Mouse (Mus musculus): ENCODE measurements at regions not wholly inside any gene's neighbourhood (a gene's known extent, or its start where the extent isn't known, plus 50 kb on each side); places are given as distances from the start of the nearest gene placed in this dataset.

- no peak for ATAC-seq (ENCODE audit: insufficient number of reproducible peaks, insufficient read depth, low FRiP score, low read depth)
- 78% methylated on average over 5 of the region's 5 CpGs for WGBS
- no peak overlapping the region for H3K4me2 ChIP-seq (ENCODE audit: low read length)
These were observed 121.4 kb downstream of the CK137956 start for GRCm38 (mm10) chr4:127849306-127849705.

GRCm38 (mm10) chr4:127846321-127846720, 124.4 kb downstream of the CK137956 start:
- Histone ChIP-seq H3K4me2 (ENCODE audit: low read length) (no peak overlapping the region), H3K27me3 (ENCODE audit: control insufficient read depth, insufficient read depth, low read length) (no peaks in the 10 kb centered on the region), H3K36me3 (ENCODE audit: control insufficient read depth, insufficient read depth, low read length) (no peaks in the 10 kb centered on the region), H3K4me3 (ENCODE audit: control insufficient read depth in 1 of 2, insufficient read depth in 1 of 2, low read depth in 1 of 2, low read length in 2 of 2) (no peak overlapping the region), H3K9me3 (ENCODE audit: control insufficient read depth, low read length) (no peaks in the 10 kb centered on the region), H3K27ac (replicated peaks in 1 of 2; ENCODE audit: control insufficient read depth in 1 of 2, insufficient read depth in 1 of 2, low read depth in 2 of 2, low read length in 2 of 2) (no peak overlapping the region), H3K4me1 (ENCODE audit: control insufficient read depth in 2 of 2, insufficient read depth in 2 of 2, low read length in 2 of 2) (no peaks in the 10 kb centered on the region), H3K9ac (ENCODE audit: low read length) (no peak overlapping the region)
- no peak for ATAC-seq (ENCODE audit: insufficient number of reproducible peaks, insufficient read depth, low FRiP score, low read depth)
- WGBS: 53% methylated on average over 3 of the region's 3 CpGs

More at GRCm38 (mm10) chr4:127849306-127849705, 121.4 kb downstream of the CK137956 start:
- Histone ChIP-seq H3K9me3 (ENCODE audit: control insufficient read depth, low read length) (0 out of 2 replicates have a peak, but pooled peaks cover 3% of the 10 kb centered on the region), H3K4me1 (ENCODE audit: control insufficient read depth in 2 of 2, insufficient read depth in 2 of 2, low read length in 2 of 2) (no peaks in the 10 kb centered on the region), H3K9ac (ENCODE audit: low read length) (no peak overlapping the region), H3K36me3 (ENCODE audit: control insufficient read depth, insufficient read depth, low read length) (no peaks in the 10 kb centered on the region), H3K27me3 (ENCODE audit: control insufficient read depth, insufficient read depth, low read length) (no peaks in the 10 kb centered on the region), H3K27ac (replicated peaks in 1 of 2; ENCODE audit: control insufficient read depth in 1 of 2, insufficient read depth in 1 of 2, low read depth in 2 of 2, low read length in 2 of 2) (no peak overlapping the region), H3K4me3 (ENCODE audit: control insufficient read depth in 1 of 2, insufficient read depth in 1 of 2, low read depth in 1 of 2, low read length in 2 of 2) (no peak overlapping the region)

DNA sequence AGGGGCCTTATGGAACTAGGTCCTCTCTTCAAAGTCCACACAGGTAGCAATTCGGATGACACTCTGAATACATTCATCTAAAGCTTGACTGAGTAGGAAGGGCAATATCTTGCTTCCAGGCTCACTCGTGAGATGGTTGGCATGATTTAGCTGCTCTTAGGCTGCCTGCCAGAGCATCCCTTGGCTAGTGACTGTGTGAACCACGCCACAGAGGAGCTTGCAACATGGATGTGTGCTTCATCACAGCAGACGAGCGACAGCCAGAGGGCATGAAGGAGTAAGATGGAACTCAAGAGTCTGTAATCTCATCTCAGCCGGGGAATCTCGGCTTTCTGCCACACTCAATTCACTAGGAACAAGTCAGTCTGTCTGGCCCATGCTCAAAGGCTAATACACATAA, 127.3 kb downstream of the CK137956 start:
- H3K4me1 ChIP-seq (ENCODE audit: control insufficient read depth in 2 of 2, insufficient read depth in 2 of 2, low read length in 2 of 2): no peaks in the 10 kb centered on the region
- WGBS: 65% methylated on average over 7 of the region's 7 CpGs
- no peaks in the 10 kb centered on the region for H3K27me3 ChIP-seq (ENCODE audit: control insufficient read depth, insufficient read depth, low read length)
- H3K9me3 ChIP-seq (ENCODE audit: control insufficient read depth, low read length): no peaks in the 10 kb centered on the region
- H3K4me2 ChIP-seq (ENCODE audit: low read length): no peak overlapping the region
- no peaks in the 10 kb centered on the region for H3K36me3 ChIP-seq (ENCODE audit: control insufficient read depth, insufficient read depth, low read length)
- no peak for ATAC-seq (ENCODE audit: insufficient number of reproducible peaks, insufficient read depth, low FRiP score, low read depth)
- no peak overlapping the region for H3K27ac ChIP-seq (replicated peaks in 1 of 2; ENCODE audit: control insufficient read depth in 1 of 2, insufficient read depth in 1 of 2, low read depth in 2 of 2, low read length in 2 of 2)
- no peak overlapping the region for H3K9ac ChIP-seq (ENCODE audit: low read length)
- H3K4me3 ChIP-seq (ENCODE audit: control insufficient read depth in 1 of 2, insufficient read depth in 1 of 2, low read depth in 1 of 2, low read length in 2 of 2): no peak overlapping the region

- H3K9me3 ChIP-seq (ENCODE audit: control insufficient read depth, low read length): no peaks in the 10 kb centered on the region
- H3K27me3 ChIP-seq (ENCODE audit: control insufficient read depth, insufficient read depth, low read length): no peaks in the 10 kb centered on the region
- WGBS: 76% methylated on average over 6 of the region's 6 CpGs
- no peak for ATAC-seq (ENCODE audit: insufficient number of reproducible peaks, insufficient read depth, low FRiP score, low read depth)
- no peaks in the 10 kb centered on the region for H3K36me3 ChIP-seq (ENCODE audit: control insufficient read depth, insufficient read depth, low read length)
- no peak overlapping the region for H3K9ac ChIP-seq (ENCODE audit: low read length)
- no peak overlapping the region for H3K4me2 ChIP-seq (ENCODE audit: low read length)
- H3K27ac ChIP-seq (replicated peaks in 1 of 2; ENCODE audit: control insufficient read depth in 1 of 2, insufficient read depth in 1 of 2, low read depth in 2 of 2, low read length in 2 of 2): no peak overlapping the region
- H3K4me3 ChIP-seq (ENCODE audit: control insufficient read depth in 1 of 2, insufficient read depth in 1 of 2, low read depth in 1 of 2, low read length in 2 of 2): no peak overlapping the region
- no peaks in the 10 kb centered on the region for H3K4me1 ChIP-seq (ENCODE audit: control insufficient read depth in 2 of 2, insufficient read depth in 2 of 2, low read length in 2 of 2)
These were observed 137.1 kb downstream of the CK137956 start for GRCm38 (mm10) chr4:127833668-127834067.

- Histone ChIP-seq H3K4me2 (ENCODE audit: low read length) (no peak overlapping the region), H3K27me3 (ENCODE audit: control insufficient read depth, insufficient read depth, low read length) (no peaks in the 10 kb centered on the region), H3K36me3 (ENCODE audit: control insufficient read depth, insufficient read depth, low read length) (no peaks in the 10 kb centered on the region), H3K4me1 (ENCODE audit: control insufficient read depth in 2 of 2, insufficient read depth in 2 of 2, low read length in 2 of 2) (no peaks in the 10 kb centered on the region), H3K4me3 (ENCODE audit: control insufficient read depth in 1 of 2, insufficient read depth in 1 of 2, low read depth in 1 of 2, low read length in 2 of 2) (no peak overlapping the region), H3K9ac (ENCODE audit: low read length) (no peak overlapping the region), H3K27ac (replicated peaks in 1 of 2; ENCODE audit: control insufficient read depth in 1 of 2, insufficient read depth in 1 of 2, low read depth in 2 of 2, low read length in 2 of 2) (no peak overlapping the region), H3K9me3 (ENCODE audit: control insufficient read depth, low read length) (no peaks in the 10 kb centered on the region)
- WGBS: 80% methylated on average over 8 of the region's 8 CpGs
- ATAC-seq (ENCODE audit: insufficient number of reproducible peaks, insufficient read depth, low FRiP score, low read depth): no peak
These were observed 143.8 kb downstream of the CK137956 start for GRCm38 (mm10) chr4:127826988-127827387.

- 73% methylated on average over 8 of the region's 8 CpGs for WGBS
- Histone ChIP-seq H3K9ac (ENCODE audit: low read length) (no peak overlapping the region), H3K36me3 (ENCODE audit: control insufficient read depth, insufficient read depth, low read length) (no peaks in the 10 kb centered on the region), H3K4me2 (ENCODE audit: low read length) (no peak overlapping the region), H3K27me3 (ENCODE audit: control insufficient read depth, insufficient read depth, low read length) (no peaks in the 10 kb centered on the region), H3K27ac (replicated peaks in 1 of 2; ENCODE audit: control insufficient read depth in 1 of 2, insufficient read depth in 1 of 2, low read depth in 2 of 2, low read length in 2 of 2) (no peak overlapping the region), H3K9me3 (ENCODE audit: control insufficient read depth, low read length) (peaks cover 4% of the 10 kb centered on the region; the same call in 1 of the 2 replicates), H3K4me1 (ENCODE audit: control insufficient read depth in 2 of 2, insufficient read depth in 2 of 2, low read length in 2 of 2) (no peaks in the 10 kb centered on the region), H3K4me3 (ENCODE audit: control insufficient read depth in 1 of 2, insufficient read depth in 1 of 2, low read depth in 1 of 2, low read length in 2 of 2) (no peak overlapping the region)
- no peak for ATAC-seq (ENCODE audit: insufficient number of reproducible peaks, insufficient read depth, low FRiP score, low read depth)
These were observed 151.2 kb downstream of the CK137956 start for GRCm38 (mm10) chr4:127819501-127819900.

DNA sequence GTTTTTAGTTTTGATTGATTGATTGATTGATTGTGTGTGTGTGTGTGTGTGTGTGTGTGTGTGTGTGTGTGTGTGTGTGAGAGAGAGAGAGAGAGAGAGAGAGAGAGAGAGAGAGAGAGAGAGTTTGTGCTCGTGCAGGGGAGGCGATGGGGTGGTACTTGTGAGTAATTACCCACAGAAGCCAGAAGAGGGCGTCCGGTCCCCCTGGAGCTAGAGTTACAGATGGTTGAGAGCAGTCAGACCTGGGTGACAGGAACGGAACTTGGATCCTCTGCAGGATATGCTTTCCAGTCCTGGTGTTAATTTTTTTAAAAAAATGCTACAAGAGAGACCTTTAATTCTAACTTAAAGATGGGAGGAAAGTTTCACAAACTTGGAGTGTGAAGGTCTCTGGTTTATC, 151.7 kb downstream of the CK137956 start:
- H3K36me3 ChIP-seq (ENCODE audit: control insufficient read depth, insufficient read depth, low read length): no peaks in the 10 kb centered on the region
- no peaks in the 10 kb centered on the region for H3K4me1 ChIP-seq (ENCODE audit: control insufficient read depth in 2 of 2, insufficient read depth in 2 of 2, low read length in 2 of 2)
- no peak for ATAC-seq (ENCODE audit: insufficient number of reproducible peaks, insufficient read depth, low FRiP score, low read depth)

DNA sequence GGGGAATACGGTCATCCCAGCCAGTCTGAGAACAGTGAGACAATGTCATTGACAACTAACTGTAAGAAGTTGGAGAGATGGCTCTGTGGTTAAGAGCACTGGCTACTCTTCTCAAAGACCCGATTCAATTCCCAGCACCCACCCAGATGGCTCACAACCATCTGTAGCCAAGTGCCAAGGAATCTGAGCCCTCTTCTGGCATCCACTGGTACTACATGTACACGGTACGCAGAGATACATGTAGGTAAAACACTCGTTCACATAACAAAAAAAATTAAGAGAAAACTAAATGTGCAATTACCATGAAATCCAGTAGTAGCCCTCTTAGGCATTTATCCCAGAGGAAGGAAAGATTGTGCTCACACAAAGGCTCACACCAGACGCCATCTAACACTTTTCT, 156.1 kb downstream of the CK137956 start:
- Histone ChIP-seq H3K9me3 (ENCODE audit: control insufficient read depth, low read length) (peaks cover 13% of the 10 kb centered on the region), H3K27ac (replicated peaks in 1 of 2; ENCODE audit: control insufficient read depth in 1 of 2, insufficient read depth in 1 of 2, low read depth in 2 of 2, low read length in 2 of 2) (no peak overlapping the region), H3K36me3 (ENCODE audit: control insufficient read depth, insufficient read depth, low read length) (no peaks in the 10 kb centered on the region), H3K27me3 (ENCODE audit: control insufficient read depth, insufficient read depth, low read length) (no peaks in the 10 kb centered on the region), H3K4me2 (ENCODE audit: low read length) (no peak overlapping the region), H3K4me3 (ENCODE audit: control insufficient read depth in 1 of 2, insufficient read depth in 1 of 2, low read depth in 1 of 2, low read length in 2 of 2) (no peak overlapping the region), H3K9ac (ENCODE audit: low read length) (no peak overlapping the region), H3K4me1 (ENCODE audit: control insufficient read depth in 2 of 2, insufficient read depth in 2 of 2, low read length in 2 of 2) (no peaks in the 10 kb centered on the region)
- ATAC-seq (ENCODE audit: insufficient number of reproducible peaks, insufficient read depth, low FRiP score, low read depth): no peak
- WGBS: 90% methylated on average over 6 of the region's 6 CpGs

More for the DNA sequence above, 151.7 kb downstream of the CK137956 start:
- no peak overlapping the region for H3K4me2 ChIP-seq (ENCODE audit: low read length)
- no peak overlapping the region for H3K27ac ChIP-seq (replicated peaks in 1 of 2; ENCODE audit: control insufficient read depth in 1 of 2, insufficient read depth in 1 of 2, low read depth in 2 of 2, low read length in 2 of 2)
- peaks cover 8% of the 10 kb centered on the region; the same call in 1 of the 2 replicates for H3K9me3 ChIP-seq (ENCODE audit: control insufficient read depth, low read length)
- H3K4me3 ChIP-seq (ENCODE audit: control insufficient read depth in 1 of 2, insufficient read depth in 1 of 2, low read depth in 1 of 2, low read length in 2 of 2): no peak overlapping the region
- no peak overlapping the region for H3K9ac ChIP-seq (ENCODE audit: low read length)
- 60% methylated on average over 5 of the region's 5 CpGs for WGBS
- no peaks in the 10 kb centered on the region for H3K27me3 ChIP-seq (ENCODE audit: control insufficient read depth, insufficient read depth, low read length)

Measured in heart, embryonic 14.5 days (tissue).